Mouse (Mus musculus) frontal cortex, postnatal 25 days (tissue): ENCODE measurements around the gene Taar2.

Experiments
- DNase-seq, 2 experiments: peaks; one replicate each; pipeline ENCODE4 v3.0.0; 2022; ENCODE audit warnings: low spot score in 2 of 2

Gene Taar2

DNA sequence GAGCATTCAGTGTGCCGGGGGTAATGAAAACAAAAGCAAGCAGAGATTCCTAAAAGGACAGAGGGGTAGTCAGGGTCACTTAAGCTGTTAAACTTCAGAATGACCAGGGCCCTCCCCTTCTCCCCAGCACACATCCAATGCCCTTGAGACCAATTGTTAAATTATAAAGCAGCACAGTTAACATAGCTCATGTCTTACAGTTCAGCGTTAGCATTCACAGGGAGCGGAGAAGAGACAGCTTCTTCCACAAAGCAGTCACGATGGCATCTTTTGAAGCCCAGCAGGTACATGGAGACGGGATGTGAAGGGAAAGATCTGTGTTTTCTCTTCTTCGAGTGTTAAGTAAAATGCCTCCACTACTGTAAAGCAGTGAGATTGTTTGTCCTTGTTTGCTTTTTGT lies at the start of gene Taar2:
Gene Taar2, plus strand, starts transcription at position 261 of the 400 bp plus-strand sequence.
- no peak for DNase-seq

DNA sequence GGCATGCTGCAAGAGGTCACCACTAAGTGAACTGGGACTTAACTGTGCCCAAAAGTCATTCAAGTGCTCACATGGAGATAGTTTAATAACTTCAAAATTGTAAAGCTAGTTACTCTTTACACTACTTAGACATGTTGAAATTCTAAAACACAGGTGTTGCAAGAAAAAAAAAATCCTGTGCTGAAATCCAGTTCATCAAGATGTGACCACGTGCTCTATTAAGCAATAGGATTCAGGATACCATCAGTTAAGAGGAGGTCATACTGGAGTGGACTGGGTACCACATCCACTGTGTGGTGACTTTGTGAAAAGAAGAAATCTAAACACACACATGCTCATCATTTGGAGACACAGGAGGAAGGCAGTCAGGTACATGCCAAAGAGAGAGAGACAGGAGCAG lies 45.4 kb upstream of the Taar2 start:
- no peak for DNase-seq

DNA sequence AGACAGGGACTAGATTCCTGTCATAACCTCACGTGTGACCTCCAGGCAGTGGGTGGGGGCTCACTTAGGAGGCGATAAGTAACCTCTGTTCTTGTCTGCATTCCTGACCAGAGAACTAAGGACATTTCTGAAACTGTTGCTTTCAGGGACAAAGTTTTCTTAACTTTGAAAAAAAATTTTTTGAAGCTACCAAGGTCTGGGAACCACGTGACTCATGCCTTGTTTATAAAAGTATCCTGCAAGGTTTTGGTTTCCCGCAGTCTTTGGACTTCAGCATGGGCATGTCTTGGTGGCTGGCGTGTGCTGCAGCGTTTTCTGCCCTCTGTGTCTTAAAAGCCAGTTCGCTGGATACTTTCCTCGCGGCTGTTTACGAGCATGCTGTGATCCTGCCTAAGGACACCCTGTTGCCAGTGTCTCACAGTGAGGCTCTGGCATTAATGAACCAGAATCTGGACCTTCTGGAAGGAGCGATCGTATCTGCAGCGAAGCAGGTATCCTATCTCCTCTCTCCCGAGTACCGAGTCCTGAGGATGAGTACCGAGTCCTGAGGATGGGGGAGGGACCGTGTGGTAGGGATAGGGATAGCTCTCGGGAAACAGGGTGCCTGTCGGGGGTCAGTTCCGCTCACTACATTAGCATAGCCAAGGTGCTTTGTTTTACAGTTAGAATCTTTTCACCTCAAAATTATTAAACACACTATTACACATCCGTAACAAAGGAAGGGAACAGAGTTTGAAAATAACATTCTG lies 43.6 kb upstream of the Taar2 start, which contains the start of gene Vnn1:
Gene Vnn1, plus strand, starts transcription at position 88 of the 749 bp plus-strand sequence.
- DNase-seq, result no peak

DNA sequence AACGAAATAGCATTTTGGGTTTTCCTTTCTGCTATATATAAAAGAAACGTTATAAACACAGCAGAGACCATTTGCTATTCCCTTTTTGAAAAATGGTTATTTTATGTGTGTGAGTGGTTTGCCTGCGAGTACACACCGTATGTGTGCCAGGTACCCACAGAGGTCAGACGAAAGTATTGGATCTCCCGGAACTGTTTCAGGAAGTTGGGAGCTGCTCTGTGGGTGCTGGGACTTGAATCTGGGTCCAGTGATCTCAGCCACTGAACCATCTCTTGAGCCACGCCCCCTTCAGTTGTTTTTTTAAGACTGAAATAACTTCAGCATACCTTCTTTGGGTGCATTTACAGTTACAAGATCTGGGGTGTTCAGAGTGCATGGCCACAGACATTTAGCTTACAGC lies 43.0 kb upstream of the Taar2 start:
- no peak for DNase-seq

DNA sequence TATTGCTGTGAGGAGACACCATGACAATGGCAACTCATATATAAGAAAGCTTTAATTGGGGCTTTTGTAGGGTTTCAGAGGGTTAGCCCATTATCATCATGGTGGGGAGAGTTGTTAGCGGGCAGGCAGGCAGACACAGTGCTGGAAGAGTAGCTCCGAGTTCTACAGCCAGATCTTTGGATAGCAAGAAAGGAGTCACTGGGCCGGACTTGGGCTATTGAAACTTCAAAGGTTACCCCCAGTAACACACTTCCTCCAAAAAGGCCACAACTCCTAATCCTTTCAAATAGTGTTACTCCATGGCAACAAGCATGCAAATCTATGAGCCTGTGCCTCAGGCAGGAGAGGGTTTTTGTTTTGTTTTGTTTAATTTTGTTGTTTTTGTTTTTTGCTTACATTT lies 37.3 kb upstream of the Taar2 start:
- no peak for DNase-seq

DNA sequence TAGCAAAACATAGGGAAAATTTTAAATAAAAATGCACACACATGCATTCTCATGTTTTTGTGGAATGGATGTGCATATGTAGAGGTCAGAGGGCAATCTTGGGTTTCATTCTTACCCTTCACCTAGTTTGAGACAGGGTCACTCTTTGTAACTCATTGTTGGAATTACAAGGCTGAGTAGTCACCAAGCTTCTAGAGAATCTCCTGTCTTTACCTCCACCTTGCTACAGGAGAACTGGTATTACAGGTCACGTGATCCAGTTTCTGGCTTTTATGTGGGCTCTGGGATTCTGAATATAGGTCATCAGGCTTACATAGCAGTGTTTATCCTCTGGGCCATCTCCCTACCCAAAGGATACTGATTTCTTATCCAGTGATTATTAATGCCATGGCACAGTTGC lies 32.7 kb upstream of the Taar2 start:
- DNase-seq, result no peak

DNA sequence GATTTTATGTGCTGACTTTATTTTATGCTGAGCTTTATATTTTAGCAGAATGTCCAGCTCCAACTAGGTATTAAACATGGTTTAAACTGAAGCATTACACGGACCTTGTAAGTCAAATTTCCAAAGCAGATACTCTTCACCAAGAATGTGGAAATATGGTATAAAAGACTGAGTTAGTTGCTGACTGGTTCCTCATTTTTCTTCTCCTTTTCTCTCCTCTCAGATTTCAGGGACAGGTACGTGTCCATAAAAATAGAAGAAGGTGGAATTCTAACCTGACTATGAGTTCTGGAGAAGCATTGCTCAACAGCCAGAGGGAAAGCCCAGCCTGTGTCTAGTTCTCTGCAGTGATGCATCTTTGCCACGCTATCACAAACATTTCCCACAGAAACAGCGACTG lies 18.3 kb upstream of the Taar2 start, which contains the start of gene Taar1:
Gene Taar1, plus strand, starts transcription at position 301 of the 400 bp plus-strand sequence.
- no peak for DNase-seq

DNA sequence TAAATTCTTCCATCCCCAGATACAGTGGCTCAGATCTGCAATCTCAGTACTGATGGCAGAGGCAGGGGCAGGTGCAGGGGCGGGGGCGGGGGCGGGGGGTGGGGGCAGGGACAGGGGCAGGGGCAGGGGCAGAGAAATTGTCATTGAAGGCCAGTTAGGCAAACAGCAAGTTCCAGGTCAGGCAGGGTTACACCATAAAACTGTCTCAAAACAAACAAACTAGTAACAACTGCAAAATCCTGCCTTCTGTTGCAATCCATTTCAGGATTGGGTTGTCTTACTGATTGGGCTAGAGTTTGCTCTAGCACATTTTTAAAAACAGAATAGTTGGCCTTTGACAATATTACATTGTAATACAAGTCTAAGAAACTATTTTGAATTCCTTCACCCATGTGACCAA lies 15.9 kb upstream of the Taar2 start:
- no peak for DNase-seq

DNA sequence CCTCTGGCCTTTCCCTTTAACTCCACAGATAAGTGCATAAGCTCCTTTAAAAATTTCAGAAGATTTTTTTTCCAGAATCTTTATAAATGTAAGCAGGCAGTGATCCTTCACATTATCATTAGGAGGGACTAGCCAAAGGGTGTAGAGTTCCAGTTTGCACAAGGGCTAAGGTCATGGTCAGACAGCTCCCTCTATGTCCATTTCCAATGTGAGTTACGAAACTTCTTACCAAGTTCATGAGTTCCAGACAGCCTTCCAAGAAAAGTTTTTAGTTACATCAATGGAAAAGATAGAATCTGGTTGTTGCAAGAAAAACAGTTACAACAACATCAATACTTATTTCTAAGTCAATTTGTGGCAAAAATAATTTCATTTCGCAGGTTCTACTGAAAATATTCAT lies 14.4 kb upstream of the Taar2 start:
- no peak for DNase-seq

DNA sequence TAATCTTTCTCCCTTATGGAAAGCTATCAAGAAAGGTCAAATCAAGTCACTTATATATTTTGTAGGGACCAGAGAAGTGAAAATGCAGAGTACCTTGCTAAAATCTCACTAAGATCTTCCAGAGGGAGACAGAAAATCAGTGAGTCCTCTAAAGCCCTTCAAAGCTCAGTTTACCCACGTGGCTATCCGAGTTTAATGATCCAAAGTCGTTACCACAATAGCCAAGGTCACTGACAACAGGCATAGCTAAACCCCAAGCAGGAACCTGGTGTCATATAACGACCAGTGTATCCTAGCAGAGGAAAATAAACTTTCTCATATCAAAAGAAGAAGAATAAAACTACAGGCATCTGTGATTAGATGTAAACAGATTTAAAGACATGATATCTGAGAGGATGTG lies 759 bp upstream of the Taar2 start:
- DNase-seq, result no peak

DNA sequence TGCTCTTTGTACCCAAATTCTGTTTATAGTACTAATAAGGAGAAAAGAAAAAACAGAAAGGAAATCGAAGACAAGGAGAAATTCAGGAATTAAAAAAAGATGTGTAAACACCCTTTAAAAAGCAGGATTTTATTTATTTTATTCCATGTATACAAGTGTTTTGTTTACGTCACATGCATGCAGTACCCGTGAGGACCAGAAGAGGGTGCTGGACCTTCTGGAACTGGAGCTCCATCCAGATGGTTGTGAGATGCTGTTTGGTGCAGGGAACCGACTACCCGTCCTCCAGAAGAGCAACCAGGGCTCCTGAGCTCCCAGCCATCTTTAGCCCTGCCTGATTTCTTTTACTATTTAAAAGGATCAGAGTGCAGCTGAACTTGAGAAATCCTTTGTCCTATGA lies 4.1 kb downstream of the Taar2 start:
- no peak for DNase-seq

DNA sequence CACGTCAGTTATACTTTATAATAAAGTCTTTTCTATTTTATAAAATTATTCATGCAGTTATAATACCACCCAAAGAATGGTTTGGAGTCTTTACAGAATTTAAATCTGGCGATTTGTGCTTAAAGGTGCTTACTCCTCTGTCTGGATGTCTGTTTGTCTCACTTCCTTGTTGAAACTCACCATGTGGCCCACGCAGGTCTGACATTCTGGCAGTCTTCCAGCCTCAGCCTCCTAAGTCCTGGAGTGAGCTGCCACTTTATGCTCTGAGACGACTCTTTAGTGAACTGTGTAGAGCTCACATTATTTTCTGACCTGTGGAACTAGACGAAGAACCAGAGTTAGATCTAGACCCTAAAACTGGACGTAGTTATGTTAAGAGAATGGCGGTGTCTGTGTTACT lies 9.7 kb downstream of the Taar2 start:
- DNase-seq, result no peak

DNA sequence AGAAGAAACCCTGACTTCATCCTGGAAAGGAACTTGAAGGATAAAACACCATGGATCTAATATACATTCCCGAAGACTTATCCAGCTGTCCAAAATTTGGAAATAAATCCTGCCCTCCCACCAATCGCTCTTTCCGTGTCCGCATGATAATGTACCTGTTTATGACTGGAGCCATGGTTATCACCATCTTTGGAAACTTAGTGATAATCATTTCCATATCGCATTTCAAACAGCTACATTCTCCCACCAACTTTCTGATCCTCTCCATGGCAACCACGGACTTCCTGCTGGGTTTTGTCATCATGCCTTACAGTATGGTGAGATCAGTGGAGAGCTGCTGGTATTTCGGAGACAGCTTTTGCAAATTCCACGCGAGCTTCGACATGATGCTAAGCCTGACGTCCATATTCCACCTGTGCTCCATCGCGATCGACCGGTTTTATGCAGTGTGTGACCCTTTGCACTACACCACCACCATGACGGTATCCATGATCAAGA lies 11.2 kb downstream of the Taar2 start, which contains the start of gene Taar3:
Gene Taar3, plus strand, starts transcription at position 51 of the 498 bp plus-strand sequence.
- no peak for DNase-seq

DNA sequence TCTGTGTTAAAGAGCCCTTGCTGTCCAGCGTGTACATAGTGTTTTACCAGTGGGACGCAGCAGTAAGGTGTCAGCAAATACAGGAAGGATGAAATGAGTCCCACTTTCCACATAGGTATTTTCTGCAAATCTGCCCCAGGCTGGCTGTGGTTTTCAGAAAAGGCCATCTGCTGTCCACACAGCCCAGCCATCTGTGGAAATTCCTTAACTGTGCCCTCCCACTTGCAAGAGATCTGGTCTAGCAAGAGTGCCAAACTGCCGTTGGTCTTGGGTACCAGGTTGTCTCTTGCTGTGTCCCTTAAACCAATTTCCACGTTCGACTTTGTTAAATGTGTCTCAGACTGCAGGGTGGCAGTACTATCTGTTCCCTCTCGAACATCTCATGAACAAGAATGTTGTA lies 13.3 kb downstream of the Taar2 start:
- DNase-seq, result no peak

DNA sequence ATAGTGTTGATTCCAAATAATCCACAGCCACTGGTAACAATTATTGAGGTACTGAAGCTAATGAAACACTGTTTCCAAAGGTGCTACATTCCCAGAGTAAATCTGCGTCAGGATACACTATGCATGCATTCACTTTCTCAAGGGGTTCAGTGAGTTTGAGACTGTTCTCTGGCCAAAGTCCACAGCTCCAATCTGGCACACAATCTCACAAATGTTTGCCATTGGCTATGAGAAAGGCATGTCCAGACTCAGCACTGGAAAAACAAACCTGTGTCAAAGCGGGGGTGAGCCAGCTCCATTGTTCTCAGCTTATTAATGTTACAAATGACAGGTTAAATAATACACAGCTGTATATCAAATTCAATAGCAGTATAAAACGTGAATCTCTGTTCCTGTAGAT lies 20.7 kb downstream of the Taar2 start:
- no peak for DNase-seq

DNA sequence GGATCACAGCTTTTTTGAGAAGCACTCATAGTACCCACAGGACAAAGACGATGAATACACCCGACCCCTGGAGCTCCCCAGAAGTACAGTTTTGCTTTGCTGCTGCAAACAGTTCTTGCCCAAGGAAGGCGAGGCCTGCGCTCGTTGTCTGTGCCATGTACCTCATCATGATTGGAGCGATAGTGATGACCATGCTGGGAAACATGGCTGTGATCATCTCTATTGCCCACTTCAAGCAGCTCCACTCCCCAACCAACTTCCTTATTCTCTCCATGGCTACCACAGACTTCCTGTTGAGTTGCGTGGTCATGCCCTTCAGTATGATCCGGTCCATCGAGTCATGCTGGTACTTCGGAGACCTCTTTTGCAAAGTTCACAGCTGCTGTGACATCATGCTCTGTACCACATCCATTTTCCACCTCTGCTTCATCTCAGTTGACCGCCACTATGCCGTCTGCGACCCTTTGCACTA lies 22.1 kb downstream of the Taar2 start, which contains the start of gene Taar4:
Gene Taar4, plus strand, starts transcription at position 51 of the 472 bp plus-strand sequence.
- DNase-seq, result no peak

DNA sequence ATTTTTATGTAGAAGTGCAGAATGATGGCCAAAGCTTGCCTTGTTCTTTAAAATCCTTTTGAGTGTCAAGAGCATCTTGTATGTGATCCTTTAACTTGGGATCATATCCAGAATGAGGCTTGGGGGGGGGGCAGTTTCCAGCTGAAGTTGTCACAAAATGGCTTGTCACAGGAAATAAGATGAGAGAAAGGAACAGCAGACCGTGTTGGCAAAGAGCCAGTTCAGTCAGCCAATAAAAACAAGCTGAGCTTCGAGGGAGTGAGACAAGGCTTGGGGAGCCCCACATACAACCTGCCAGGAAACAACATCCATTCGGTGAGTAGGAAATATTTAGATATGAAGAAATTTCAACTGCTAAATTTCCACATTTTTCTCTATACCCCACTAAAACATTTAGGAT lies 25.1 kb downstream of the Taar2 start:
- DNase-seq, result no peak

DNA sequence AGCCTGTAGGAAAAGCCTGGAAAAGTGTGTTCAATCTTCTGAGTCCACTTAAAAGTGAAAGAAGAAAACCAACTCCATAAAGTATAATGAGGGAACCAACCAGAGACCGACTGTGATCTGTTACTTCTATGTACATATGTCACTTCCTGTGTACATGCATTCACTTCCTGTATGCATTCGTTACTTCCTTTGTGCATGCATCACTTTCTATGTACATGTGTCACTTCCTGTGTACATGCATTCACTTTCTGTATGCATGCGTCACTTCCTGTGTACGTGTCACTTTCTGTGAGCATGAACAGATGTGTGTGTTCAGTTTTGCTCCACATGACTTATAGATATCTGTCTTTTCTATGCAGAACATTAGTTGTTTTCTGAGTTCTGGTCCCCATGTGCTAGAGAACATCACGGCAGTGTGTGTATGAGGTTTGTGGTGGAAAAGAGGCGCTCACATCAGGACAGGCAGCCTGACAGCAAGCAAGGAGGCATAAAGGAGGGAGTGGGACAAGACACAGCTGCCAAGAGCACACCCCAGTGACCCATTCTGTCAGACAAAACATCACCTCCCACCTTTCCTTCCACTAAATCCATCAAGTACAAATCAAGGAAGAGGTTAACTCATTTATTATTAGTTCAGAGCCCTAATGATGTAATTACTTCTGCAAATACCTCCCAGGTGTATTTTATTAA lies 26.7 kb downstream of the Taar2 start:
- DNase-seq, result no peak

DNA sequence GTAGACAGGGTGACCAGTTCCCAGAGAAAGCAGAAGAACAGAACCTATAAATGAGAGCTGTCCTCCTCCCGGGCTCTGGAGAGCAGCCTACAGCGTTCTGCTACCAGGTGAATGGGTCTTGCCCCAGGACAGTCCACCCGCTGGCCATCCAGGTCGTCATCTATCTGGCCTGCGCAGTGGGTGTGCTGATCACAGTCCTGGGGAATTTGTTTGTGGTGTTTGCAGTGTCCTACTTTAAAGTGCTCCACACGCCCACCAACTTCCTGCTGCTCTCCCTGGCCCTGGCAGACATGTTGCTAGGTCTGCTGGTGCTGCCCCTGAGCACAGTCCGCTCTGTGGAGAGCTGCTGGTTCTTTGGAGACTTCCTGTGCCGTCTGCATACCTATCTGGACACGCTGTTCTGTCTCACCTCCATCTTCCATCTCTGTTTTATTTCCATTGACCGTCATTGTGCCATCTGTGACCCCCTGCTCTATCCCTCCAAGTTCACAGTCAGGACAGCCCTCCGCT lies 32.3 kb downstream of the Taar2 start, which contains the start of gene Taar5:
Gene Taar5, plus strand, starts transcription at position 51 of the 510 bp plus-strand sequence.
- no peak for DNase-seq

DNA sequence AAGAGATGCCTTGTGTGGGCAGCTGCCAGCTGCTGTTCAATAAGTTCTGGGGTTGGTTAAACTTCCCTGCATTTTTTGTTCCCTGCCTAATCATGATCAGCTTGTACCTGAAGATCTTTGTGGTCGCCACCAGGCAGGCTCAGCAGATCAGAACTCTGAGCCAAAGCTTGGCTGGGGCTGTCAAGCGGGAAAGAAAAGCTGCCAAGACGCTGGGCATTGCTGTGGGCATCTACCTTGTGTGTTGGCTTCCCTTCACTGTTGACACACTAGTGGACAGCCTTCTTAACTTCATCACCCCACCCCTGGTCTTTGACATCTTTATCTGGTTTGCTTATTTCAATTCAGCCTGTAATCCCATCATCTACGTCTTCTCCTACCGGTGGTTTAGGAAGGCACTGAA lies 32.9 kb downstream of the Taar2 start:
- no peak for DNase-seq

DNA sequence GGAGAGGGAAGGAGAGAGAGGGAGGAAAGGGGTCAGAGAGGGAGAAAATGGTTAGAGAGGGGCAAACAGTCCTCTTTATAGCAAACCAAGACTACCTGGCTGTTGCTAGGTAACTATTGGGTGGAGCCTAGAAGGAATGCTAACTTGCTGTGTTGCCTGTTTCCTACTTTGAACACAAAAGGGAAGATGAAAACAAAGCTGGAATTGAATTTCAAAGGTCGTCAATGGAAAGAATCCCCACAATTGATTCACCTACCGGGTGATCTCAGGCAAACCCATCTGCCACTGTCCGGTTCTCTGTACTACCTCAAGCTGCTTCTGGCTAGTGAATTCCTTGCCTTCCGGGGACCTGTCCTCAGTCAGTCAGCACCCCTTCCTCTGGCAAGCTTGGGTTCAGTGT lies 39.6 kb downstream of the Taar2 start:
- DNase-seq, result no peak

DNA sequence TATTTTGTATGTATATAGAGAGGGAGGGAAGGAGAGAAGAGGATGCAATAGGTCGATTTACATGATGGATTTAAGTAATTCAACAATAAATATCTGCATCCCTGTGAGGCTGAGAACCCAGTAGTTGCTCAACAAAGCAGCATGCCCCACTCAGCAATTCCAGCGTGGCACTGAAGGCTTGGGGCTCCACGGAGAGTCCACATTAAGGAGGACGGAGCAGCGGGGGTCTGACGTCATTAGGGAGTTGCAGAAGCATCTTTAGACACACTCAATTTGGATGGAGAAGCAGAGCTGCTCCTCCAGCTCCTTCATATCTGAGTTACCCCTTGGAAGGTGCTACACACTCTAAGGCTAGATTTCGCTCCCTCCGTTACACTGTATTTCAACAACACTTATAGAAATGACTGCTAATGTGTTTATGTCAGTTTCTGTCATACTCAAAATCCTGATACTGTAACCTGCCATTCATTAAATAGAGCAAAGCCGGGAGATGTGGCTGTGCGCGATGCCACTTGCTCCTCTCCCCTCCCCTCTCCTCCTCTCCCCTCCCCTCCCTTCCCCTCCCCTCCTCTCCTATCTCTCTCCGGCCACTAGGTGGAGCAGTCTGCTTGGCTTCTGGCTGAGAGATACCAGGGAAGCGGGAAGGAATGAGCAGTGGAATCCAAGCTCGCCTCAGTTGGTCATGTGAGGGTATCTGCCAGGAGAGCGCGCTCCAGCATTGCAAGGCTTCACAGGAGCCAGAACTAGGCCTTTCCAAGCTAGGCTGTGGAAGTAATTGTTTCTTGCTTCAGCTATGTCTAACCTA lies 40.7 kb downstream of the Taar2 start:
- DNase-seq, result peak; percentile 40 to 53
